Mouse (Mus musculus) urinary bladder, postnatal 0 days (tissue): Measurements from ENCODE around the gene Lyrm2. TPM values are rescaled to one million over a fixed set of nuclear protein-coding genes. Genes with fewer than 3 reads are reported as not detected.

Experiments used
- polyA plus RNA-seq: library from polyadenylated mRNA; unstranded; fragments of >200 nt; fragmentation: Nextera tagmentation; extraction: Ambion mirVana; gene quantifications from 2 replicates; pipeline ENCODE4 v1.2.1, GENCODE M21; 2015

Lyrm2 gene
- 82.0 and 83.3 TPM in 2 replicates for polyA plus RNA-seq

GRCm38 (mm10) chr4:32799966-32800576 lies at the start of gene Lyrm2:
TSS of gene Lyrm2 (plus strand) at chr4:32800253.

Other genes starting within 250 kb of the Lyrm2 start
- not detected in 2 replicates for gene Gja10, start 197.5 kb upstream of the Lyrm2 start, polyA plus RNA-seq
- 20.7 and 22.2 TPM in 2 replicates for gene Casp8ap2, start 184.8 kb upstream of the Lyrm2 start, polyA plus RNA-seq
- gene Mdn1, start 143.1 kb upstream of the Lyrm2 start, polyA plus RNA-seq: 4.8 and 5.0 TPM in 2 replicates
- gene Ankrd6, start 150.6 kb downstream of the Lyrm2 start, polyA plus RNA-seq: 0.52 and 0.63 TPM in 2 replicates
- gene Rragd, start 182.8 kb downstream of the Lyrm2 start, polyA plus RNA-seq: 1.2 and 1.5 TPM in 2 replicates
- gene Ube2j1, start 231.2 kb downstream of the Lyrm2 start, polyA plus RNA-seq: 40.0 and 53.3 TPM in 2 replicates